Mouse (Mus musculus): ENCODE measurements at regions not wholly inside any gene's neighbourhood (a gene's known extent, or its start where the extent isn't known, plus 50 kb on each side); places are given as distances from the start of the nearest gene placed in this dataset.
A peak's percentile ranks its signal among the peaks of the same experiment; 100 is the strongest.
"Not testable (repeated sequence)": the region's sequence is repeated elsewhere in the genome, so short reads cannot be mapped to it uniquely, and the experiment has no call there.

DNA sequence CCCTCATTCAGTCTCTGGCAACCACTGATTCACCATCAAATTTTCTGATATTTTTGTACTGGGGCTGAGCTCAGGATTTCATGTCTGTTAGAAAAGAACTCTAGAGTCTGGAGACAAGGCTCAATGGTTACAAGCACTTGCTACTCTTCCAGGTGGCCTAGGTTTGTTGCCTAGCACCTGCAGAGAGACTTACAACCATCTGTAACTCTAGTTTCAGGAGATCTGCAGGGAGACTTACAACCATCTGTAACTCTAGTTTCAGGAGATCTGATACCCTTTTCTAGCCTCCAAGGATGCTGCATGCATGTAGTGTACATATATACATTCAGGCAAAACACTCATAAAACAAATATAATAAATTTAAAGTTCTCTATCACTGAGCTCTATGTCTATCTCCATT is 166.1 kb downstream of the Akr1d1 start:
- DNase-seq, result no peak

DNA sequence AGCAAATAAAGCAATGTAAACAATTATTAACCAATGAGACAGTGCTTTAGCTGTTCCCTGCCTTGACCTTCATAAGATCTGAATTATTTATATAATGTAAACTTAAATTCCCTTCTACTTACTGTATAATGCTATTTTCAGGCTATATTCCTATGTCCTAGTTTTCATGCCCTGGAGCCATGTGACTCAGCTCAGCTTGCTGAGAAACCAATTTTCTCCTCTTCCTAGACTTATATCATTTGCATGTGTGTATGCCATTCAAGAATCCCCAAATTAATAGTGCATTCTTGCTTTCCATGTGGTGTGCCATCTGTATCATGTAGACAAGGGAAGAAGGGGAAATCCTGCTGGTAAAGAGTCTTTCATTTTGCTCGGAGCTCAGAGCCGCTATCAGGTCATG is 166.7 kb upstream of the Trim24 start:
- DNase-seq, result no peak

DNA sequence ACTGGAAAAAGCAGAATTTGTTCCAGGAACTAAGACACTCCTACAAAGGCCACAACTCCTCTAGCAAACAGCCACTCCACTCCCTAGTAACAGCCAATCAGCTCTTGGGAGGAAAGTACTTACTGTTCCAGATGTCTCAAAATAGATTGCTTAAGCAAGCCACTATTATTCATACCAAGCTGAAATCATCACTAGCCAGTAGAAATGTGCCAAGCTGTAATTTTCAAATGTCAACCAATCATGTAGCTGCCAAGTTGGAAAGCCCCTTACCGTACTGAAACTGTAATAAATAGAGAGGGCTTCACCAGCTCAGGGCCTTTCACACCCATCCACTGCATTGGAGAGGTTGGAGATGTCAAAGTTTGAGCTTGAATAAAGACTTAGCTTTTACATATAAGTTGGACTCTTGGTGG is 164.9 kb upstream of the Trim24 start:
- DNase-seq, result peak; percentile 48

DNA sequence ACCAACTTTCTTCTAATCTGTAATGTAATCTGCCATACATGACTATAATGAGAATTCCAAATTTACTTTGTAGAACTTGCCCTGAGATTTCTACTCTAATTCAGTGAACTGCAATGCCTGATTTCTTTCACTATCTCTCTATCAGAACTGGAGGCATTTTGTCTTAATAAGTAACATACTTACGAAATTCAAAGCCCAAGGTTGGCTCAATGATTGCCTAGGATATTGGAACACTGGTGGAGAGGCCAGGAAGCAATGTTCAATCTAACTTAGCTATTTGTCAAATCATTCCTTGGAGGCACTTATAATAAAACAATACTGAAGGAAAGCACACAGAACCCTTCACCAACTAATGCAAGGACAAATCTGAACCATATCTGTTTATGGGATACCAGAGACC is 162.9 kb upstream of the Trim24 start:
- not testable (repeated sequence) for DNase-seq

DNA sequence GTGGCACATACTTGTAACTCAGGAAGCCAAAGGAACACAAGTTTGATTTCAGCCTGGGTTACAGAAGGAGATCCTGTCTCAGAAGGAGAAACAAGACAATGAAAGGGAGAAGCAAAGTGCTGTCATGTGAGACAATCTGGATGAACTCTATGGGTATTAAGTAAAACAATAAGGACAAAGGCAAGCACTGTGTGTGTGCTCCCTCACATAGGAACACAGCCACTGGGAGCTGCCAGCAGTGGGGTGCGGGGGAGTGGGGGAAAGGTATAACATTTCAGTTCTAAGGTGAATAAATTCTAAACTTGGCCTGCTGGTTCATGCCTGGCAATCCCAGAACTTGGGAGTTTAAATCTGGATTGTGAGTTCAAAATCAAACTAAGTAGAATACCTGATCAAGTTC is 158.8 kb upstream of the Trim24 start:
- DNase-seq, result no peak

DNA sequence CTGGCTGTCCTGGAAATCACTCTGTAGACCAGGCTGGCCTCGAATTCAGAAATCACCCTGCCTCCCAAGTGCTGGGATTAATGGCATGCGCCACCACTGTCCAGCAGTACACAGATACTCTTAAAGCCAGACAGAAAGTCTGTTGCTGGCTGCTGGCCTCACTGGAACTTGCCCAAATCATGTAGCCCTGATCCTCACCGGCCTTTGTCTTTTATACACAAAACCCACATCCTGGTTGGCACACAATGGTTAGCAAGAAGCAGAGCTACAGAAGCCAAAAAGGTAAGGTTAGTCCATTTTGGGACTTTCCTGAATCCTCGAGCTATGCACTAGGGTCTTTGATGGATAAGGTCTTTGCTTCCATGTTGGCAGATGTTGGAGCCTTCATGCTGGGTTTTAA is 157.2 kb upstream of the Trim24 start:
- DNase-seq, result no peak

DNA sequence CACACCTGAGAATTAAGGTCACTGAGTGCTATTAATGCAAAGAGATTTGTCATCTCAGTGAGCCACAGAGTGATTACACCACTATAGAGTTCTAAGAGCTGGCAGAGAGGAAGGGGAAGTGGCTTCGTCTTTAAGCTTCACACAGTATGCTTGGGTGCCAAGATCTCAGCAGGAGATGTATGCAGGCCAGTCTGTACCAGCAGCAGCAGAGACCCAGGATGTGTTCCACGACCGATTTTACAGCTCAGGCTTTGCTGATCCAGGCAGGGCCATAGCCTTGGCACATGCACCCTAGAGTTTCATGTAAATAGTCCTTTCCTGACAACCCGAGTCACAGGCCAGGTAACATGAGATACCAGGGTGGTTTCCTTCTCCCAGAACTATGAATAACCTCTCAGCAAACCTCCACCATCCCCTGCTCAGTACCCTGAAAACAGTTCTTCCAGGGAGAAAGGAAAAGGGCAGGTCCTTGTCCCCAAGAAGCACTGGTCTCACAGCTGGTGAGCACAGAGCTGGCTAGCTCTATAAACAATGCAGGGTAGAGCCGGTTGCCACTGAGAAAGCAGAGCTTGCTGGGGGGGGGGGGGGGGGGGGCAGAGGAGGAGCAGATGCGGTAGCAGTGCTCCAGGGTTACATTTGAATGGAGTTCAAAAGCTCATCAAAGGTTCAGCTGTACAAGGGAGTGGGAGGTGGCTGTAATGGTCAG is 156.2 kb upstream of the Trim24 start:
- peak; percentile 72 for DNase-seq

DNA sequence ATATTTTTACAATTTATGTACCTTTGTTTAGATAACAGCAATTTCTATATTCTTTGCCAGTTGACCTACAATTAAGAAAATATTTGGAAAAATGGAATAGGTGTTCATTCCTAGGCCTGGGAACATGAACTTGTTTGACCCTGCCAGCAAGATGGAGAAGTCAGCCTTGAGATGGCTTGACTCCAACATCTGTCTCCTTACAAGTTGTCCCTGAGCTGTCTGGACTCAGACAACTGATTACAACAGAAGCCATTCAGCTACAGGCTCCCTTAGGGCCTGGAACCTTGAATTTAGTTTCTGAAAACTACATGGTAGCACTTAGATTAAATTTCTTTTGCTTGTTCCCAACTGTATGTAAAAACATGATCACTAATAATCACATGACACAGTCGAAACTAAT is 148.9 kb upstream of the Trim24 start:
- DNase-seq, result no peak

DNA sequence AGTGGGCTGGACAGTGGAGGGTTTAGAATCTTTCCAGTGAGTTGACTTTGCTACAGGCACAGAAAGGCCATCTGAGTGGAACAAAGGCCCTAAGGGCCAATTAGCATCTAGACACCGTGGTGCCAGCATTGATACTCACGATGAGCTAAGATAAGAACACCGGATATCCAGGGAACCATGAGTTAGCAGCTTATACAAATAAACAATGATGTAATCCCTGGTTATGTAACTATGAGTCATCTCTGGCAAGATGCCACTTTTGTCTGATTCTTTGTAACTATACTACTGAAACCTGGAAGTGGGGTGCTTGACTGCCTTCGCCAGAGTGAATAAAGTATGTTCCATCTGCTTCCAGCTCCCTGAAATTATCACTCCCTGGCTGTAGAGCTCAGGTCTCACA is 147.3 kb upstream of the Trim24 start:
- no peak for DNase-seq

DNA sequence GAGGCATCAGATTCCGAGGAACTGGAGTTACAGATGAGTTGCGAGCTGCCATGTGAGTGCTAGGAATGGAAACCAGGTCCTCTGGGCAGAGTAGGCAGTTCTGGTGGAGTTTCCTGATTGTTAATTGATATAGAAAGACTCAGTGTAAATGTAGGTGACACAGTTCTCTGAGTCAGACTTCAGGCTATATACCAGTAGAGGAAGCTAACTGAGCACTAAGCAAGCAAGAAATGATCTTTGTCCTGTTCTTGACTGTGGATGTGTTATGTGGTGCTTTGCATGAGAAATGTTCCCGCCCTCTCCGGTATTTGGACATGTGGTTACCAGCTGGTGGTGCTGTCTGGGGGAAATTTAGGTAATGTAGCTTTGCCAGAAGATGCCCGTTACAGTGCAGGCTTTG is 146.4 kb upstream of the Trim24 start:
- no peak for DNase-seq

DNA sequence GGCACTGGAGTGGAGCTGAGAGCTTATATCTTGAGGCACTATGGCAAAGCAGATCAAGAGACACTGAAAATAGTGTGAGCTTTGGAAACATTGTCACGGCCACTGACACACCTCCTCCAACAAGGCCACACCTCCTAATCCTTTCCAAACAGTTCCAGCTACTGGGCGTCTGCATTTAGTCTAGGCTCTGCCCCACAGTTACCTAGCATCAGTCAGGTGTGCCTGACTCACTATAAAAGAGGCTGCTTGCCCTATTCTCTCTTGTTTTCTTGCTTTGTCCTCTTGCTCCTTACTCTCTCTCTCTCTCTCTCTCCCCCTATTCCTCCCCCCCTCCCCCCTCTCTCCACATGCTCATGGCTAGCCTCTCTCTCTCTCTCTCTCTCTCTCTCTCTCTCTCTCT is 142.0 kb upstream of the Trim24 start:
- no peak for DNase-seq

DNA sequence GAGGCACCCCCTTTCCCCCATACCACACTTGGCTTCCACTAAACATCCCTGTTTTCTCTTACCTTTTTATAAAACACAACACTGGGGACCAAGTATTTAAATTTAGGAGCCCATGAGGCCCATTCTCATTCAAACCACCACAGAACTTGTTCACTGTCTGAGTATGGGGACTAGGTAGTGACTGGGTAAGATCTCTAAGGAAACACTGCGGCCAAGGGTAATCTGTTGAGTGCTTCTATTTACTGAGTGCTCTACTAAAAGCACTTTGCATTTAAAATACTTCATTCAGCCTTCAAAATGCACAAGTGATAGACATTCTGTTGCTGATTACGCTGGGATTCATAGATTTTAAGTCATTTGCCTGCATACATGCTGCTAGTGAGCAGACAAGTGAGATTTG is 141.4 kb upstream of the Trim24 start:
- no peak for DNase-seq

DNA sequence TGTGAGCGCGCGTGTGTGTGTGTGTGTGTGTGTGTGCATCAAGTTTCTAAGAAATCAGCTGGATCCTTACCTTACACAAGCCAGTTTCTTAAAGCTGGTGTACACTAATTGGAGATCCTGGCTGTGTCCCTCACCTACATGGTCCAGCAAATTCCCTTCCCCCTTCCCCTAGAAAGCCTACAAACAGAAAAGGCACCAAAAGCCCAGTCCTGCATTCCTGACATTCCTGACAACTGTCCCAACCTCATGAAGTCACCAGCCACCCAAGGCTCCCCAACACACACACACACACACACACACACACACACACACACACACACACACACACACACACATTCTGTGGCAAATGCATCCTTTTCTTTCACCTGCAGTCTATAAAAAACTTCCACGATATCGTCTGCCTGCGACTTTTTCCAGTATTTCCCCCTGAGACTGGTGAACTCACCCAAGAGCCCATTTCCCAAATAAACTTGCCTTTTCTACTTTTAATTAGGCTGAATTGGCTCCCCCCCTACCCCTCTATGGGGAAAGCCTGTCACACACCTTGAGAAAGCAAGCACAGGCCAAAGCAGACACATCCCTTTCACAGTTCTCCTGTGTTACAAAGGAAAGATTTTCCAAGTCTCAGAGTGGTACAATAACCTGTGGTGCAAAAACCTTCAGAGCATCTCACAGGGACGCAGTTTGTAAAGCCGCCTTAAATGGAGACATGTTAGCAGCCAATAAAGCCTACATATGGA is 139.9 kb upstream of the Trim24 start:
- DNase-seq, result no peak

DNA sequence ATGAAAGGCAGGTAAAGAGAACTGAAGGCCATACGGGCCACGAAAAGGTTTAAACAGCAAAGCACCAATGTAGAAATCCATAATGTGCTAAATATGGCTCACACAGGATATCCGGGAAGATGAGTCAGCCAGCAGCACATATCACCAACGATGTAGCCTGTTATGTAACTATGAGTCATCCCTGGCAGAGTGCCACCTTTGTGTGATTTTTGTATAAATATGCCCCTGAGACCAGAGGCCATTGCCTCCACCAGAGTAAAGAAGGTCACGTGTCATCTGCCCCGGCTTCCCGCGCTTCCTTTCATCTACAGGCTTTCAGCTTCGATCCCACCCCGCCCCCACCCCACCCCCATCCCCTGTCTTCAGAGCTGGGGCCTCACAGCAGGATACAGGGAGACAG is 138.2 kb upstream of the Trim24 start:
- DNase-seq, result peak; percentile 62

DNA sequence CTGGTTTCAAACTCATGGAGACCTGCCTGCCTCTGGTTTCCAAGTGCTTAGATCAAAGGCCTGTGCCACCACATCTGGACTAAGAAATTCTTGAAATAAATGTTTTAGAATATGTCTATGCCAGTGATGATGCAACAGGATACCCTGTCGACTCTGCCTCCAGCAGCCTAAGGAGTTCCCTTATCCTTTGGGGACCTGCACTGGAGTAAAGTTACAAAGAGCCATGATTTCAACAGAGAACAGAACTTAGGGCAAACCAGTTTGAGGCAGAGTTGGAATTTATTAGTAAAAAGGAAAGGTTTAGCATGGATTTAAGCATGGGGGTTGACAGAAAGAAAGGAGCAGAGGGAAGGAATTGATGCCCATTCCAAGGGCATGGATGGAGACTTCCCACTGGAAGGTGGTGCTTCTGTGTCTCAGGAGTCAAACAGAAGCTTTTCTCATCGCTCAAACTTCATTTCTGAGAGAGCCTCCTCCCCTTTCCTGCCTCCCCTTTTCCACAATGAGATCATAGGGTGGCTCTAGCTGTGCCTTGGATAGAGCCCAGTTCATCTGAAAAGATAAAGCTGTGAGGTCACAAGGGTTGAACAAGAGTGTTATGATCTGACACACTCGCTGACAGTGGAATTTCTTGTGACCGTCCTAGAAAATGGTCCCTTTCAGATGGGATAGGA is 135.2 kb upstream of the Trim24 start:
- DNase-seq, result peak; percentile 18

DNA sequence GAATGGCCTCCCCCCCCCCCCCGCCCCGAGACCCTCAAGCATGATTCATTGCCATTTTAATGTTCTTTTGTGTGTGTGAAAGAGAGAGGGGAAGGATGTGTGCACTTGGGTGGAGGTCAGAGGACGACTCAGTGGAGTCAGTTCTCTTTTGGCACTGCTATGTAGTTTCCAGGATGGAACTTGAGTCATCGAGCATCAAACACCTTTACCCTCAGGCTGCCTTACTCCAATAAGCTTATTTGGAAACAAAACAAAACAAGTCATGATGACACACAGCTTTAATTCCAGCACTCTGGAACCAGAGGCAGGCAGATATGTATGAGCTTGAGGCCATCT is 134.7 kb upstream of the Trim24 start:
- DNase-seq, result no peak

DNA sequence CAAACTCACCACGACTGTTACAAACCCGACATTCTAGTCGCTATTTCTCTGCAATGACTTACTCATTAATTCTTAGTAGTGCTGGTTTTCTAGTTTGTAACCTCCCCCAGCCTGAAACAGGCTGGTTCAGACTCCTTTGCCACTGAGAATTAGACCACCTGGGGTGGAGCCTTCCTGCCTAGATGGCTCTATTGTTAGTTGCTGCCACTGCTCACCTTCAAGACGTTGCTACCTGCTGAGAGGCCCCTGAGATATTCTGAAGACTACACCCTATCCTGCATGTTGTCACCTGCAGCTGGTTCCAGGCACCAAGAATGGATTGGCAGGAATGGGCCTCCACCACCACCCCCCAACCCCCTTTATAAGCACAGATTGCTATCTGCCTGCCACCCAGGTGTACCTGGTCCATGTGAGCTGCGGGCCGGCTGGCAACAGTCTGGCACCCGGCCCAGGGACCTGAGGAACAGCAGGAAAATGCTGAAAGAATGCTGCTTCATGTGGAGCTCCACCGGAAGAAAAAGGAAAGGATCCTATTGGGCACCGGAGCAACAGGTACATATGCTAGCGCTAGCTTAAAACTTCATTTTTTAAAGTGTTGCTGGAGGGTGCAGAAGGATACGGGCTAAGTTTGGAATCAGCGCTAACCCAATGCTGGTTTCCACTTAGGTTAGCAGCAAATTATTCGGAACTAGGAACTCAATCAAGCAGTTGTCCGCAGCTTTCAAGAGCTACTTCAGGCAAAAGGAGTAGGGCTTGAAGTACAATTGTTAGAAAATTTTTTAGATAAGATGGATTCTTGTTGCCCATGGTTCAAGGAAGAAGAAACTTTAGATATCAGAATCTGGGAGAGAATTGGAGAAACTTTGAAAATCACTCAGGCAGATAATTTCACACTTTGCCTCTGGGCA is 129.4 kb upstream of the Trim24 start:
- DNase-seq, result no peak

DNA sequence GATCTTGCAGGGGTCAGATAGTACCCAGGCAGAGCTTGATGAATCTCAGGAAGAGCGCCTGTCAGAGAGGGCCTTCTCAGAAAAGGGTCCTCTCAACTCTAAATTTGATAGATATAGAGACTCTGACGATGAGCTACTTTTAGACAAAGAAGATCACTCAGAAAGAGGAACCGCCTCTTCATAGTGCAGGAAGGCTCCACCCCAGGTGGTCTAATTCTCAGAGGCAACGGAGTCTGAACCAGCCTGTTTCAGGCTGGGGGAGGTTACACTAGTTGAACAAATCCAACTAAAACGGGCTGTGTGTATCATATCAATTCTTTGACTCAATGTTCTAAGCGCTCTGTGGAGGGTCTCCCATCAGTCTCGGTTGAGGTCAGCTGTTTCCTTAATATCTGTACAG is 128.7 kb upstream of the Trim24 start:
- DNase-seq, result not testable (repeated sequence)

DNA sequence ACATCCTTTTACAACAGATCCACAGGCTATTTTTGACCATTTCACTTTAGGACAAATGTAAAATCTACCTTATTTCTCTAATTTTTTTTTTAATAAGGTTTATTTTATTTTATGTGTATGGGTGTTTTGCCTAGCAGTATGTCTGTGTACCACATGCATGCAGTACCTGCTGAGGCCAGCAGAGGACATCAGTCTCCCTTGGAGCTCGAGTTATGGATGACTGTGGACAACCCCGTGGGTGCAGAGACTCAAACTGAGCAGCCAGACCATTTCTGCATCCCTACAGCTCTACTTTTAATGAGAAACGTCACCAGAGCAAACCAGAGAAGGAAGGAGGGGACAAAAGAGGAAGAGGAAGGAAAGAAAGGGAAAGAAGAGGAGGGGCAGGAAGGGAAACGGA is 125.9 kb upstream of the Trim24 start:
- no peak for DNase-seq

DNA sequence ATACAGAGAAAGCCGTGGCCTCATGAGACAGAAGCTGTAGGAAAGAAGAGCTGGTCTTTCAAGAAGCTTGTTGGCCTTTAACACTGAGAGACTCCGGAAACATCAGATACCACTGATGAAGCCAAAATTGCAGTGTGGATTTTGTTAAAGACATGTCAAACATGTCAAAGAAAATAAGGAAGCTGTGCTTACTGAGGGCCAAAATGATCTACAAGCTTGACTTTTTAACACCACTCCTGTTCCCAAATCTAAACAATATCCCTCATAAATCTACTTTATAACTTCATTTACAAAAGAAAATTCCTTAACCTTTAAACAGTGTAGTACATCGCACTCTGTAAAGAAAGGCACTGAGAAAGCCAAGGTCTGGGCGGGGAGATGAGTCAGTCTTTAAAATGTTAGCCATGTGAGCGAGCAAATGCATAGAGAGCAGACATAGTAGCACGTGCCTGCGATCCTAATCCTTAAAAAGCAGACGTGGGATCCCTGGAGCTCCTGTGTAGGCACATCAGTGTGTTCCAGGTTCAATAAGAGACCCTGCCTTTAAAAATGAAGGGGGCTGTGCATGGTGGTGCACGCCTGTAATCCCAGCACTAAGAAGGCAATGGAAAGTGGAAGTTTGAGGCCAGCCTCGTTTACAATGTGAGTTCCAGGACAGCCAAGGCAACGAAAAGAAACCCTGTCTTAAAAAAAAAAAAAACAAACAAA is 125.1 kb upstream of the Trim24 start:
- DNase-seq, result no peak

DNA sequence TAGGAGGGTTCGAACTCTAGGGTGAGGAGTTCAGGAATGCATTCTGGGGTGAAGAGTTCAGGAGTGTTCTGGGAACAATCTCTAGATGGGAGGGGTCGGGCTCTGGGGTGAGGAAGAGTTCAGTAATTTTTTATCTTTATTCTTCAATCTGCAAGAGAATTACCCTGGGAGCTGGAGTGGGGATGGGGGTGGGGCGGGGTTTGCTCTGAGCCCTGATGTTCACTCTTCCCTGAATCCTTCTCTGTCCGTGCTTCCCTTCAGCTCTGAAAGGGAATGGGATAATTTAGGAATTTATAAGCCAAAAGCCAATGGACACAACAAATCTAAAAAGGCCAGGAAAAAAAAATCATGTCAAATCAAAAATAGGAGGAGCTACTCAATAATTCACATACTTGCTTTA is 122.8 kb upstream of the Trim24 start:
- DNase-seq, result not testable (repeated sequence)
